In the genomic region with DNA sequence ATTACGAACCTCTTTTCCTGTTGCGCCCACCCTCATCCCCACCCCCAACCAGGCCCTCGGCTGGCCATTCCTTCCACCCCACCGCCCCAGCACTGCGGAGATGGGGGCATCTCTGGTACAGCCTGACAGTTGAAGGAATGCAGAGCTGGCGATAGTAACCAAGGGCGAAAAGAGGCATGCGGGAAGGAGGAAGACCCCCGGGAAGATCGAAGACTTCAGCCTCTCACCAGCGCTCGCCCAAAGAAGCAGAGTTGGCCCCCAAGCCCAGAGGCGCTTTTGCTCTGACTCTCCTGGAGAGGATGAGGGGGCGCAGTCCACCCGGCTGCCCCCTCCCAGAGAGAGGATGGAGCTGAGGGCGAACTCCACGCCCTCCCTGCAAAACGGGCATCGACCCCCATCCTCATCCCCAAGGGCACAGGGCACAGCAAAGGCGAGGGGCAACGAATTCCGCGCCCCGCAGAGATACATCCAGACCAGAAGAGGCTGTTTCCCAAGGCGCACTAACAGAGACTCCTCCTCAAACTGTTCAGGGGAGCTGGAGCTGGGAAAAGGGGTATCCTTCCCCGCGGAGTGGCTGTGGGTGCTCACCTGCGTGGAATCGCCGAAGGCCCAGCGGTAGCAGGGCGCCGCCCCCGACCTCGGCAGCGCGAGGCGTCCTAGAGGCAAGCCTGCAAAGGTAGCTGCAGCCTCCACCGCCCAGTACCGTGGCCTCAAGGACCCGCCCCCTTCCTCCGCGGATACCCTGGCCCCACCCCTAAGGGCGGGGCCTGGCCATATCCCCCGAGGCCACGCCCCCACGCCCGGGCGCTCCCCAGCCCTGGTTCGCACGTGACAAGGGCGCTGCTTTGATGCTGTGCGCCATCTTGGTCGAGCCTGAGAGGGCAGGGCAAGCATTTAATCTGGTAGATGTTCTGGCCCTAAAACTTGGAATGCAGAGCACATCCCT, we compare ENCODE assay signal across 8 mouse cellular contexts. TPM values are rescaled to one million over a fixed set of nuclear protein-coding genes. Genes with fewer than 3 reads are reported as not detected.
DNase-seq lines count a peak whose midpoint lies in the region; ATAC-seq and TF ChIP-seq lines count a peak whose summit lies in the region.

No protein-coding gene starts in this region.

- H3K9ac ChIP-seq in ES-Bruce4 (ENCODE audit: low read depth, poor library complexity, severe bottlenecking) = peak overlapping the region; percentile 55
- H3K9ac ChIP-seq in hindbrain, embryonic 13.5 days = peak overlapping the region; percentile 80
- peak overlapping the region; percentile 62 for H3K9ac ChIP-seq in lung, embryonic 16.5 days (ENCODE audit: low read length)

- peak; percentile 94 for DNase-seq in cerebellum, adult 8-10 months
- DNase-seq in forelimb bud, embryonic 11.5 days (ENCODE audit: low read depth, low spot score) = peak; percentile 90
- DNase-seq in layer of hippocampus, postnatal 10 days (ENCODE audit: low spot score in 2 of 2) = peak; percentile 86 to 91
- peak; percentile 63 for DNase-seq in ovary, adult 18-20 months (ENCODE audit: low spot score)
- peak; percentile 23 to 38 for DNase-seq in thymus, adult 18-20 months

- H3K4me3 ChIP-seq in ES-Bruce4 (ENCODE audit: low read depth, low read length) = peak overlapping the region; percentile 67
- H3K4me3 ChIP-seq in hindbrain, embryonic 13.5 days = peak overlapping the region; percentile 56
- H3K4me3 ChIP-seq in lung, embryonic 16.5 days (ENCODE audit: low read length) = peak overlapping the region; percentile 53

- TF ChIP-seq EP300 in ES-Bruce4 (IDR thresholded peaks at IDR 0.05; ENCODE audit: insufficient read depth, low read depth, low read length) = no peak

- no peaks in the 10 kb centered on the region for H3K27me3 ChIP-seq in ES-Bruce4 (ENCODE audit: control insufficient read depth, insufficient read depth, low read length, poor library complexity, severe bottlenecking)
- H3K27me3 ChIP-seq in hindbrain, embryonic 13.5 days = peaks cover 4% of the 10 kb centered on the region; the same call in 1 of the 2 replicates
- no peaks in the 10 kb centered on the region for H3K27me3 ChIP-seq in lung, embryonic 16.5 days (ENCODE audit: control insufficient read depth, insufficient read depth, low read depth, low read length)

- 1% methylated on average over 54 of the region's 54 CpGs for WGBS in hindbrain, embryonic 13.5 days
- 2% methylated on average over 53 of the region's 54 CpGs for WGBS in lung, embryonic 16.5 days

- TF ChIP-seq CTCF in ES-Bruce4 (IDR thresholded peaks at IDR 0.05; ENCODE audit: low read depth, low read length) = no peak

- H3K4me2 ChIP-seq in hindbrain, embryonic 13.5 days = peak overlapping the region; percentile 84
- H3K4me2 ChIP-seq in lung, embryonic 16.5 days (ENCODE audit: low read depth, low read length) = peak overlapping the region; percentile 87

- H3K36me3 ChIP-seq in ES-Bruce4 (ENCODE audit: control insufficient read depth, insufficient read depth, low read length, poor library complexity, severe bottlenecking) = peaks cover 17% of the 10 kb centered on the region
- peaks cover 26% of the 10 kb centered on the region for H3K36me3 ChIP-seq in hindbrain, embryonic 13.5 days
- peaks cover 19% of the 10 kb centered on the region for H3K36me3 ChIP-seq in lung, embryonic 16.5 days (ENCODE audit: control insufficient read depth, insufficient read depth, low read length)

- no peak for TF ChIP-seq POLR2A in ES-Bruce4 (IDR thresholded peaks at IDR 0.05; ENCODE audit: insufficient read depth, low read length)

- H3K27ac ChIP-seq in ES-Bruce4 (ENCODE audit: insufficient read depth, low read length) = peak overlapping the region; percentile 72
- peak overlapping the region; percentile 66 for H3K27ac ChIP-seq in hindbrain, embryonic 13.5 days
- H3K27ac ChIP-seq in lung, embryonic 16.5 days (ENCODE audit: low read length) = no peak overlapping the region

- no peaks in the 10 kb centered on the region for H3K4me1 ChIP-seq in ES-Bruce4 (ENCODE audit: control insufficient read depth, insufficient read depth, low read length)
- H3K4me1 ChIP-seq in hindbrain, embryonic 13.5 days (replicated peaks) = peaks cover 33% of the 10 kb centered on the region
- H3K4me1 ChIP-seq in lung, embryonic 16.5 days (replicated peaks; ENCODE audit: control insufficient read depth, insufficient read depth, low read length) = peaks cover 3% of the 10 kb centered on the region; the same call in 1 of the 2 replicates

- ATAC-seq in hindbrain, embryonic 13.5 days (ENCODE audit: low FRiP score) = peak; percentile 95
- ATAC-seq in lung, embryonic 16.5 days (ENCODE audit: low read depth) = peak; percentile 98

- no peaks in the 10 kb centered on the region for H3K9me3 ChIP-seq in ES-Bruce4 (replicated peaks; ENCODE audit: control insufficient read depth, insufficient read depth, low read length, poor library complexity, severe bottlenecking)
- no peaks in the 10 kb centered on the region for H3K9me3 ChIP-seq in hindbrain, embryonic 13.5 days
- H3K9me3 ChIP-seq in lung, embryonic 16.5 days (ENCODE audit: control insufficient read depth, low read length) = no peaks in the 10 kb centered on the region

RNA-seq across cellular contexts. Expression of a gene that starts 11.6 kb away (rescaled TPM):
- 8.8 and 11.0 TPM in 2 replicates for polyA plus RNA-seq in ES-Bruce4 (2011; ENCODE audit: insufficient read depth, insufficient read length, low read depth, missing spikeins)
- 10.9 and 12.3 TPM in 2 replicates for polyA plus RNA-seq in hindbrain, embryonic 13.5 days (2015; fragmentation: Nextera tagmentation; extraction: Ambion mirVana)
- 10 to 100 TPM; 84.9 to 97.0 TPM for total RNA-seq in layer of hippocampus, postnatal 10 days (2021)
- polyA plus RNA-seq in lung, embryonic 16.5 days (2015; fragmentation: Nextera tagmentation; extraction: Ambion mirVana) = 2.9 and 3.9 TPM in 2 replicates

RNA-seq across cellular contexts. Expression of a gene that starts 17.5 kb away (rescaled TPM):
- polyA plus RNA-seq in ES-Bruce4 (2011; ENCODE audit: insufficient read depth, insufficient read length, low read depth, missing spikeins) = 105 and 110 TPM in 2 replicates
- polyA plus RNA-seq in hindbrain, embryonic 13.5 days (2015; fragmentation: Nextera tagmentation; extraction: Ambion mirVana) = 122 and 128 TPM in 2 replicates
- 100 to 1,000 TPM in 1 of 2 experiments, 10 to 100 TPM in 1; 96.2 to 104 TPM for total RNA-seq in layer of hippocampus, postnatal 10 days (2021)
- polyA plus RNA-seq in lung, embryonic 16.5 days (2015; fragmentation: Nextera tagmentation; extraction: Ambion mirVana) = 77.6 and 80.7 TPM in 2 replicates

RNA-seq across cellular contexts. Expression of a gene that starts 41.5 kb away (rescaled TPM):
- polyA plus RNA-seq in ES-Bruce4 (2011; ENCODE audit: insufficient read depth, insufficient read length, low read depth, missing spikeins) = not detected in 2 replicates
- polyA plus RNA-seq in hindbrain, embryonic 13.5 days (2015; fragmentation: Nextera tagmentation; extraction: Ambion mirVana) = not detected in 2 replicates
- not detected for total RNA-seq in layer of hippocampus, postnatal 10 days (2021)
- not detected in 2 replicates for polyA plus RNA-seq in lung, embryonic 16.5 days (2015; fragmentation: Nextera tagmentation; extraction: Ambion mirVana)

RNA-seq across cellular contexts. Expression of a gene that starts 54.5 kb away (rescaled TPM):
- not detected in 2 replicates for polyA plus RNA-seq in ES-Bruce4 (2011; ENCODE audit: insufficient read depth, insufficient read length, low read depth, missing spikeins)
- polyA plus RNA-seq in hindbrain, embryonic 13.5 days (2015; fragmentation: Nextera tagmentation; extraction: Ambion mirVana) = 3.6 and 3.8 TPM in 2 replicates
- not detected for total RNA-seq in layer of hippocampus, postnatal 10 days (2021)
- polyA plus RNA-seq in lung, embryonic 16.5 days (2015; fragmentation: Nextera tagmentation; extraction: Ambion mirVana) = 2.9 and 6.8 TPM in 2 replicates

Comparison
In these comparisons a context has a peak if more than half of its experiments do, and no peak if none do; other contexts are left out.
1. DNase-seq: peak in every context shown above with its lines; median percentile 94 in cerebellum, adult 8-10 months; 90 in forelimb bud, embryonic 11.5 days; 88 in layer of hippocampus, postnatal 10 days; 63 in ovary, adult 18-20 months; 30 in thymus, adult 18-20 months.